Mouse (Mus musculus) liver, embryonic 14.5 days (tissue): ENCODE results near the gene Ldhd. TPM values are rescaled to one million over a fixed set of nuclear protein-coding genes. Genes with fewer than 3 reads are reported as not detected.

Experiments used
- ATAC-seq: fragments of 200-750 bp; cut with Nextera tagmentation; 2 replicates; pipeline ENCODE4 v1.8.0; 2017; ENCODE audit warnings: moderate number of reproducible peaks, mild to moderate bottlenecking, moderate library complexity; ENCODE audit not compliant: insufficient read depth
- DNase-seq, 3 experiments: peaks; one replicate each; pipeline ENCODE4 v3.0.0-alpha.2; 2012 to 2013; ENCODE audit warnings: low read depth in 3 of 3, low spot score in 3 of 3
- H3K27ac ChIP-seq: fragments of 300-500 bp; sonication (generic); 2 replicates; pipeline ENCODE4 v1.5.1; 2014; ENCODE audit warnings: moderate library complexity, mild to moderate bottlenecking, control low read depth, inconsistent platforms
- H3K27me3 ChIP-seq: fragments of 300-500 bp; sonication (generic); 2 replicates; pipeline ENCODE4 v1.6.1; 2014; ENCODE audit warnings: mild to moderate bottlenecking, low read length, moderate library complexity; ENCODE audit not compliant: control insufficient read depth, insufficient read depth
- H3K36me3 ChIP-seq: fragments of 300-500 bp; sonication (generic); replicated peaks from 2 replicates; pipeline ENCODE4 v1.6.1; 2014; ENCODE audit warnings: low read depth; ENCODE audit not compliant: control insufficient read depth, insufficient read depth
- H3K4me1 ChIP-seq, 2 experiments: fragments of 200-500 bp in 1 of 2; fragments of 300-500 bp in 1 of 2; sonication (generic) in 1 of 2; replicated peaks; 2 replicates each; pipeline ENCODE4 v1.6.1; 2012 to 2014; ENCODE audit warnings: antibody characterized with exemption in 1 of 2, inconsistent platforms in 1 of 2, low read length in 1 of 2; ENCODE audit not compliant: control insufficient read depth in 2 of 2, insufficient read depth in 2 of 2
- H3K4me2 ChIP-seq: fragments of 300-500 bp; sonication (generic); 2 replicates; pipeline ENCODE4 v1.6.1; 2014; ENCODE audit warnings: low read depth, mild to moderate bottlenecking, control low read depth, moderate library complexity
- H3K4me3 ChIP-seq, 2 experiments: fragments of 200-500 bp in 1 of 2; fragments of 300-500 bp in 1 of 2; sonication (generic) in 1 of 2; 2 replicates each; pipeline ENCODE4 v1.5.1; 2012 to 2014; ENCODE audit warnings: low read depth in 2 of 2, low read length in 2 of 2, mild to moderate bottlenecking in 2 of 2, control low read depth in 1 of 2, inconsistent platforms in 1 of 2, moderate library complexity in 1 of 2; ENCODE audit not compliant: insufficient read depth in 1 of 2
- H3K9ac ChIP-seq: fragments of 300-500 bp; sonication (generic); replicated peaks from 2 replicates; pipeline ENCODE4 v1.6.1; 2014; ENCODE audit warnings: mild to moderate bottlenecking, control low read depth, moderate library complexity
- H3K9me3 ChIP-seq: fragments of 300-500 bp; sonication (generic); 2 replicates; pipeline ENCODE4 v1.6.1; 2016; ENCODE audit warnings: low read length, mixed read lengths; ENCODE audit not compliant: control insufficient read depth
- CTCF ChIP-seq: IDR thresholded peaks from 2 replicates; pipeline ENCODE4 v1.5.1; 2016; ENCODE audit warnings: antibody characterized with exemption, low read depth, control low read depth
- EP300 ChIP-seq: IDR thresholded peaks from 2 replicates; pipeline ENCODE4 v1.6.1; 2016; ENCODE audit warnings: antibody characterized with exemption, low read depth
- WGBS: fragments of 180-500 bp; shearing (Covaris S2); extraction: QIAGEN DNeasy Blood & Tissue Kit; methylation state at CpG from one replicate; pipeline ENCODE4 v1.1.7; 2014; ENCODE audit not compliant: insufficient replicate concordance; 5-methylcytosine and 5-hydroxymethylcytosine counted together
- polyA plus RNA-seq, 2 experiments: library from polyadenylated mRNA; depleted of rRNA in 1 of 2; stranded (reverse) in 1 of 2; unstranded in 1 of 2; fragments of >200 nt; fragmentation: Nextera tagmentation in 1 of 2; extraction: Ambion mirVana in 1 of 2; gene quantifications; 2 replicates each; pipeline versions ENCODE4 v1.2.1 to v1.2.3; 2012 to 2014

Ldhd gene
- polyA plus RNA-seq, 2 experiments: 0.09 to 0.10 TPM

GRCm38 (mm10) chr8:111576501-111576900 is 53.7 kb downstream of the Ldhd start:
- H3K4me2 ChIP-seq: no peak overlapping the region
- H3K27ac ChIP-seq: no peak overlapping the region
- no peaks in the 10 kb centered on the region for H3K36me3 ChIP-seq
- H3K4me1 ChIP-seq: peaks cover 16 to 26% of the 10 kb centered on the region in 2 experiments
- no peaks in the 10 kb centered on the region for H3K27me3 ChIP-seq
- DNase-seq: no peak
- ATAC-seq: no peak
- no peak overlapping the region for H3K9ac ChIP-seq
- TF ChIP-seq EP300 (no peak), CTCF (no peak)
- no peaks in the 10 kb centered on the region for H3K9me3 ChIP-seq
- no peak overlapping the region for H3K4me3 ChIP-seq

GRCm38 (mm10) chr8:111575492-111575891 is 54.7 kb downstream of the Ldhd start:
- Histone ChIP-seq H3K36me3 (no peaks in the 10 kb centered on the region), H3K9me3 (no peaks in the 10 kb centered on the region), H3K27me3 (no peaks in the 10 kb centered on the region), H3K27ac (no peak overlapping the region), H3K4me2 (no peak overlapping the region), H3K4me1 (peaks cover 16 to 26% of the 10 kb centered on the region in 2 experiments), H3K9ac (no peak overlapping the region), H3K4me3 (no peak overlapping the region)
- WGBS: 71% methylated on average over 4 of the region's 4 CpGs
- DNase-seq (no peak), ATAC-seq (no peak)
- TF ChIP-seq CTCF (no peak), EP300 (no peak)

- ATAC-seq: peak; percentile 59
- H3K4me2 ChIP-seq: peak overlapping the region; percentile 71
- H3K9ac ChIP-seq: peak overlapping the region; percentile 55
These were observed 56.2 kb downstream of the Ldhd start for GRCm38 (mm10) chr8:111574016-111574415.

More at GRCm38 (mm10) chr8:111574016-111574415, 56.2 kb downstream of the Ldhd start:
- H3K4me1 ChIP-seq: peaks cover 18 to 30% of the 10 kb centered on the region in 2 experiments
- 33% methylated on average over 2 of the region's 2 CpGs for WGBS
- TF ChIP-seq CTCF (no peak), EP300 (no peak)
- H3K9me3 ChIP-seq: no peaks in the 10 kb centered on the region
- no peak for DNase-seq
- peak overlapping the region; percentile 31 to 60 for H3K4me3 ChIP-seq
- H3K27me3 ChIP-seq: no peaks in the 10 kb centered on the region
- H3K27ac ChIP-seq: peak overlapping the region; percentile 48
- H3K36me3 ChIP-seq: no peaks in the 10 kb centered on the region

Other genes with a start within 250 kb of the Ldhd start
- 0.02 and 0.08 TPM in 2 replicates for gene Fa2h, start 236.6 kb downstream of the Ldhd start, polyA plus RNA-seq (2012; rRNA removed)
- gene Fa2h, start 236.6 kb downstream of the Ldhd start, polyA plus RNA-seq (2014; fragmentation: Nextera tagmentation; extraction: Ambion mirVana): 0.05 TPM in 1 of 2 replicates, not detected in the other
- gene Wdr59, start 108.3 kb downstream of the Ldhd start, polyA plus RNA-seq (2012; rRNA removed): 2.3 and 2.8 TPM in 2 replicates
- gene Wdr59, start 108.3 kb downstream of the Ldhd start, polyA plus RNA-seq (2014; fragmentation: Nextera tagmentation; extraction: Ambion mirVana): 1.1 and 1.4 TPM in 2 replicates
- 12.6 and 12.7 TPM in 2 replicates for gene Znrf1, start 94.3 kb downstream of the Ldhd start, polyA plus RNA-seq (2012; rRNA removed)
- gene Znrf1, start 94.3 kb downstream of the Ldhd start, polyA plus RNA-seq (2014; fragmentation: Nextera tagmentation; extraction: Ambion mirVana): 4.4 and 5.4 TPM in 2 replicates
- 2.7 and 3.9 TPM in 2 replicates for gene Zfp1, start 13.0 kb upstream of the Ldhd start, polyA plus RNA-seq (2012; rRNA removed)
- 4.0 and 4.4 TPM in 2 replicates for gene Zfp1, start 13.0 kb upstream of the Ldhd start, polyA plus RNA-seq (2014; fragmentation: Nextera tagmentation; extraction: Ambion mirVana)
- 2.5 and 2.9 TPM in 2 replicates for gene Ctrb1, start 60.6 kb upstream of the Ldhd start, polyA plus RNA-seq (2012; rRNA removed)
- 1.5 TPM in 1 of 2 replicates, not detected in the other for gene Ctrb1, start 60.6 kb upstream of the Ldhd start, polyA plus RNA-seq (2014; fragmentation: Nextera tagmentation; extraction: Ambion mirVana)
- 5.6 and 6.7 TPM in 2 replicates for gene Bcar1, start 113.4 kb upstream of the Ldhd start, polyA plus RNA-seq (2012; rRNA removed)
- gene Bcar1, start 113.4 kb upstream of the Ldhd start, polyA plus RNA-seq (2014; fragmentation: Nextera tagmentation; extraction: Ambion mirVana): 4.3 and 4.9 TPM in 2 replicates
- 13.2 and 46.8 TPM in 2 replicates for gene Cfdp1, start 223.9 kb upstream of the Ldhd start, polyA plus RNA-seq (2012; rRNA removed)
- gene Cfdp1, start 223.9 kb upstream of the Ldhd start, polyA plus RNA-seq (2014; fragmentation: Nextera tagmentation; extraction: Ambion mirVana): 82.8 and 93.3 TPM in 2 replicates
- gene Tmem170, start 246.4 kb upstream of the Ldhd start, polyA plus RNA-seq (2012; rRNA removed): 1.9 and 2.3 TPM in 2 replicates
- gene Tmem170, start 246.4 kb upstream of the Ldhd start, polyA plus RNA-seq (2014; fragmentation: Nextera tagmentation; extraction: Ambion mirVana): 1.8 and 2.1 TPM in 2 replicates